Mouse (Mus musculus) ES-Bruce4 (cell line): ENCODE measurements at regions not wholly inside any gene's neighbourhood (a gene's known extent, or its start where the extent isn't known, plus 50 kb on each side); places are given as distances from the start of the nearest gene placed in this dataset.

ENCODE experiments used
- EP300 ChIP-seq: IDR thresholded peaks from 2 replicates; pipeline ENCODE4 v1.6.1; 2011; ENCODE audit warnings: low read depth, low read length; ENCODE audit not compliant: insufficient read depth
- POLR2A ChIP-seq: IDR thresholded peaks from one replicate; pipeline ENCODE4 v1.8.1; 2011; ENCODE audit warnings: low read length; ENCODE audit not compliant: insufficient read depth

DNA sequence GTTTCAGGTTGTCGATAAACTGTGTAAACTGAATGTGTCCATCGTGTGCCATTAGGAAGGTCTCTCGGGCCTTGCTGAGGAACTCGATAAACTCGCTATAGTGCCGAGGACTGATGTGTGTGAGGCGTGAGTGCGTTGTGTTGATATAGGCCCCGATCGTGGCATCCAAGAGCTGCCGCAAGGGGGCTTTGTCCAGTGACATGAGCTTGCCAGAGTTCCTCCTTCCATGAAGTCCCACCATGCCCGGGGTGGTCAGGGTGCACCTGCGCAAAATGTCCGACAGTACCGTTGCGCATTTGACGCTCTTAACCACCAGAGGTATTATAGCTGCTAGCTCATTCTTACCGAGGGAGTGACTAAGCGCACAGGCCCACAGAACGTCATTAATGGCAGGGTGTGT is 317.8 kb upstream of the Smim15 start:
- TF ChIP-seq POLR2A (no peak), EP300 (no peak)
